Mouse (Mus musculus) lung, embryonic 14.5 days (tissue): ENCODE data around the gene Coil. TPM values are rescaled to one million over a fixed set of nuclear protein-coding genes. Genes with fewer than 3 reads are reported as not detected.

Source experiments
- ATAC-seq: fragments of 200-750 bp; cut with Nextera tagmentation; 2 replicates; pipeline ENCODE4 v1.8.0; 2017; ENCODE audit warnings: mild to moderate bottlenecking, moderate TSS enrichment, moderate library complexity; ENCODE audit not compliant: insufficient read depth
- DNase-seq: peaks from one replicate; pipeline ENCODE4 v3.0.0-alpha.2; 2015
- H3K27ac ChIP-seq: fragments of 300-500 bp; sonication (generic); 2 replicates; pipeline ENCODE4 v1.5.1; 2014; ENCODE audit warnings: low read depth, mild to moderate bottlenecking, moderate library complexity
- H3K27me3 ChIP-seq: fragments of 300-500 bp; sonication (generic); 2 replicates; pipeline ENCODE4 v1.6.1; 2014; ENCODE audit warnings: low read length, control low read depth; ENCODE audit not compliant: insufficient read depth
- H3K36me3 ChIP-seq: fragments of 300-500 bp; sonication (generic); 2 replicates; pipeline ENCODE4 v1.6.1; 2014; ENCODE audit warnings: control low read depth; ENCODE audit not compliant: insufficient read depth
- H3K4me1 ChIP-seq: fragments of 300-500 bp; sonication (generic); 2 replicates; pipeline ENCODE4 v1.6.1; 2014; ENCODE audit warnings: antibody characterized with exemption, control low read depth; ENCODE audit not compliant: insufficient read depth
- H3K4me2 ChIP-seq: fragments of 300-500 bp; sonication (generic); 2 replicates; pipeline ENCODE4 v1.6.1; 2014; ENCODE audit warnings: mild to moderate bottlenecking
- H3K4me3 ChIP-seq: fragments of 300-500 bp; sonication (generic); 2 replicates; pipeline ENCODE4 v1.5.1; 2014; ENCODE audit warnings: low read depth, low read length
- H3K9ac ChIP-seq: fragments of 300-500 bp; sonication (generic); 2 replicates; pipeline ENCODE4 v1.6.1; 2014
- H3K9me3 ChIP-seq: fragments of 300-500 bp; sonication (generic); 2 replicates; pipeline ENCODE4 v1.6.1; 2016; ENCODE audit warnings: low read depth, low read length, control low read depth
- CTCF ChIP-seq: IDR thresholded peaks from 2 replicates; pipeline ENCODE4 v1.5.1; 2016; ENCODE audit warnings: antibody characterized with exemption, low read depth
- WGBS: fragments of 180-500 bp; shearing (Covaris S2); extraction: QIAGEN DNeasy Blood & Tissue Kit; methylation state at CpG from one replicate; pipeline ENCODE4 v1.1.7; 2014; 5-methylcytosine and 5-hydroxymethylcytosine counted together
- polyA plus RNA-seq: library from polyadenylated mRNA; unstranded; fragments of >200 nt; fragmentation: Nextera tagmentation; extraction: Ambion mirVana; gene quantifications from 2 replicates; pipeline ENCODE4 v1.2.1, GENCODE M21; 2014

The Coil gene
- polyA plus RNA-seq, 1 experiment from 2014 or later = 12.2 TPM

DNA sequence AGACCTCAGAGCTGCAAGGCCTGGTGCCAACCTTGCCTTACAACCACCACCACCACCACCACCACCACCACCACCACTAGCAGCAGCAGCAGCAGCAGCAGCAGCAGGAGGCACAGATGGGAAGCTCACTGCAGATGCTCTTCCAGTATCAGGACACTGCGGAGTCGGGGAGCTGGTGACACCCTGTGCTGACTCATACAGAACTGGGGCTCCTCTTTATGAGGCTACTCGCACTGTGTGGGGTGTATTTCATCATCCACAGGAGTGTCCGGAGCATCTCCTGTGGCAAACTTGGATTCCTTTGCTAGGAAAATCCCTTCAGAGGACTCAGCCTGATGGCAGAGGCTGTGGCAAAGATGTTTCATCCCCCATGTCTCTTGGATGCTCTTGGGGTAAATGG is 30.4 kb upstream of the Coil start:
- no peaks in the 10 kb centered on the region for H3K4me1 ChIP-seq
- H3K9ac ChIP-seq = no peak overlapping the region
- no peaks in the 10 kb centered on the region for H3K27me3 ChIP-seq
- DNase-seq = no peak
- TF ChIP-seq CTCF = no peak
- peaks cover 48% of the 10 kb centered on the region for H3K36me3 ChIP-seq
- ATAC-seq = no peak
- H3K4me3 ChIP-seq = no peak overlapping the region
- no peak overlapping the region for H3K27ac ChIP-seq
- WGBS = 99% methylated on average over 4 of the region's 4 CpGs
- H3K9me3 ChIP-seq = no peaks in the 10 kb centered on the region
- no peak overlapping the region for H3K4me2 ChIP-seq

DNA sequence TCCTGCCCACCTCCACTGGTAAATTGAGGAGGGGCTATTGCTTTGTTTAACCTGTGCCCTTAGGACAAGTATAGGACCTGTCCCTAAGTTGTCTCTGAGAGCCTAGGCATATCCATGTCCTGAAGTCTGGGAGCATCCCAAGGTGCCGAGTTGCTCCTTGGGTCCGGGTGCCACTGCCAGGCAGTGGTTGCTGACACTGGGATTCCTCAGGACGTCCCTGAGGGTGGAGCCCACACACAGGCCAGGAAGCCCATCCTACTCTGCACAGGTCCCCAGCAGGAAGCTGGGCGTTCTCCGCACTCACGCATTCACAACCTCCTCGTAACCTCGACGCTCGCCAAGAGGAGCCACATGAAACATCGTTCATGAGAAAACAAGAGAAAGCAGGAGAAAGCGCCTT is 28.6 kb upstream of the Coil start:
- H3K4me2 ChIP-seq = no peak overlapping the region
- H3K4me3 ChIP-seq = no peak overlapping the region
- H3K36me3 ChIP-seq = peaks cover 46% of the 10 kb centered on the region
- no peak for ATAC-seq
- H3K9me3 ChIP-seq = no peaks in the 10 kb centered on the region
- H3K27me3 ChIP-seq = no peaks in the 10 kb centered on the region
- TF ChIP-seq CTCF = no peak
- no peak overlapping the region for H3K9ac ChIP-seq
- DNase-seq = no peak
- no peak overlapping the region for H3K27ac ChIP-seq
- H3K4me1 ChIP-seq = no peaks in the 10 kb centered on the region
- WGBS = 74% methylated on average over 12 of the region's 12 CpGs

DNA sequence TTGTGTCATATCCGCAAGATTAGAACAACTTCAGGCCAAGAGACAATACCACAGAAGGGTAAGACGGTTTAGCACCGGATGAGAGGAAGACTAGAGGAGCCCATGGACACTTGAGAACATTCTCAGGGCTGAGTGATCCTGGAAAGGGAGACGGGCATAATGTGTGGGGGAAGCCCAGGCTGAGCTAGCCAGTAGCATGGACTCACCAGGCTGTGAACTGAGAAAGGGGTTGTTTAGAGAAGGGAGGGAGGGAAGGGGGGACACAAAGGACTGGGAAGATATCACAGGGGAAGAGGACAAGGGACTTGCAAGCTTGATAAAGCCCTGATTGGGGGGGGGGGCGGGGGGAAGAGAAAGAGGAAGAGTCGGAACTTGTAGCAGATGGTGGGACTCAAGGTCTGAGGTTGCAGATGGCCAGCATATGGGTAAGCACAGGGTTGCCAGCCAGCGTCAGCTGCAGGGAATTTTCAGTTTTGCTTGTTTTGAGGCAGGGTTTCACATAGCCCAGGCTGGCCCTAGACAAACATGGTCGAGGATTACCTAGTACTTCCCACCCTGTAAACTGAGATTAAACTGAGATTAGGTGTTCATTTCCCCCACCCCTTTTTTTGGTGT is 24.0 kb upstream of the Coil start:
- H3K9me3 ChIP-seq = no peaks in the 10 kb centered on the region
- no peak for ATAC-seq
- peaks cover 50% of the 10 kb centered on the region for H3K36me3 ChIP-seq
- no peaks in the 10 kb centered on the region for H3K27me3 ChIP-seq
- TF ChIP-seq CTCF = no peak
- H3K4me3 ChIP-seq = no peak overlapping the region
- no peak overlapping the region for H3K27ac ChIP-seq
- WGBS = 78% methylated on average over 7 of the region's 8 CpGs
- no peak for DNase-seq
- H3K9ac ChIP-seq = no peak overlapping the region
- no peak overlapping the region for H3K4me2 ChIP-seq
- no peaks in the 10 kb centered on the region for H3K4me1 ChIP-seq

DNA sequence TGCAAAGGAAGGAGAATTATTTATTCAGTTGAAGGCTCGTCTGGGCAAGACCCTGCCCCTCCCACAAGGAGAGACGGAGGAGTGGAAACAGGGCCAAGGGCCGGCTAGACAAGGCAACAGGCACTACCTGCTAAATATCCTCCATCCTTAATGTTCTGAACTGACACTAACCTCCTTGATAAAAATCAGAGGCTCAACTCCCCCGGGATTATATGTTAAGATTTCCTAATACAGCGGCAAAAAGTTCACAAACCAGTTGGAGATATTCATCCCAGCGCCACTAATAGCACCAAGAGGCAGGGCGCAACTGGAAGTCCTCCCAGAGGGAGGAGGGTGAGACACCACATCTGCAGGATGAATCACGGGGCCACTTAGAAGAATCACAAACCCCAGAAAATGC is 21.2 kb upstream of the Coil start:
- H3K36me3 ChIP-seq = peaks cover 42% of the 10 kb centered on the region

DNA sequence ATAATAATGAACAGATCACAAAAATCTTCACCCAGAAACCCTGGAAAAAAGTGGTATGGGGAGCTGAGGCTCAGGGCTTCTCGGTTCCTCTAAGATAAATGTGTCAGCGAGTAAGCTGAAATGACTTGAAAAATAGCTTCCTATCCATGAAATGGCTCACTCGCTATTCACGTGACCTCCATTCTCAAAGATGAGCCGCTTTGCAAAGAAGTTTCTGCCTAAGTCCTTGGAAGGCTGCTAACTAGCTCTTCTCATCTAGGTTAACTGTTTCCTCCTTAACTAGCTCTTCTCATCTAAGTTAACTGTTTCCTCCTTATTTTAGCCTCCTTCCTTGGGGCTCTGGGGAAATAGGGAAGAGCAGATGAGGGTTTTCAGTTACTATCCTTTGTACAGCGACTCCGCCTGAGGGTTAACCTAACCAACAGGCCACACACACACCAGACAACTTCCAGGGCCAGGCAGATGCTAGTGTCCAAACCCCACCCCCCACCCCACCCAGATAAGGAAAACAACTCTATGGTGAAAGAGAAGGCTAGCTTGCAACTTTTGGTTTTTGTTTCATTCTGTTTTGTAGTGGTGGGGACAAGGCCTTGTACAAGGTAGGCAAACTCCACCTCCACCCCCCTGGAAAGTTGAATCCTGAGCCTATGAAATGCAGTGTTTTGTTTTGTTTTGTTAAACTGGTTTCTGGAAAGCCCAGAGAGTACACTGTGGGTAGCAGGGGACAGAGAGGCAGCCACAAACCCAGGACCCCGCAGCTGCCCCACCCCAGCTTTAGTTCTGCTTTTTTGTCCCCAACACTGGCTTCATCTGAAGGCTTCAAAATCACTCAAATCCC is 20.0 kb upstream of the Coil start:
- H3K4me1 ChIP-seq = 0 out of 2 replicates have a peak, but pooled peaks cover 7% of the 10 kb centered on the region
- no peak for ATAC-seq
- TF ChIP-seq CTCF = no peak
- DNase-seq = no peak
- H3K27me3 ChIP-seq = no peaks in the 10 kb centered on the region
- H3K4me2 ChIP-seq = no peak overlapping the region
- H3K36me3 ChIP-seq = peaks cover 34% of the 10 kb centered on the region
- no peaks in the 10 kb centered on the region for H3K9me3 ChIP-seq
- 73% methylated on average over 8 of the region's 8 CpGs for WGBS
- no peak overlapping the region for H3K27ac ChIP-seq
- no peak overlapping the region for H3K4me3 ChIP-seq
- no peak overlapping the region for H3K9ac ChIP-seq

More for the DNA sequence above, 21.2 kb upstream of the Coil start:
- 66% methylated on average over 8 of the region's 8 CpGs for WGBS
- H3K4me3 ChIP-seq = no peak overlapping the region
- H3K4me2 ChIP-seq = no peak overlapping the region
- H3K9ac ChIP-seq = no peak overlapping the region
- no peaks in the 10 kb centered on the region for H3K9me3 ChIP-seq
- no peak for TF ChIP-seq CTCF
- DNase-seq (no peak), ATAC-seq (no peak)
- no peak overlapping the region for H3K27ac ChIP-seq
- H3K4me1 ChIP-seq = no peaks in the 10 kb centered on the region
- H3K27me3 ChIP-seq = no peaks in the 10 kb centered on the region

DNA sequence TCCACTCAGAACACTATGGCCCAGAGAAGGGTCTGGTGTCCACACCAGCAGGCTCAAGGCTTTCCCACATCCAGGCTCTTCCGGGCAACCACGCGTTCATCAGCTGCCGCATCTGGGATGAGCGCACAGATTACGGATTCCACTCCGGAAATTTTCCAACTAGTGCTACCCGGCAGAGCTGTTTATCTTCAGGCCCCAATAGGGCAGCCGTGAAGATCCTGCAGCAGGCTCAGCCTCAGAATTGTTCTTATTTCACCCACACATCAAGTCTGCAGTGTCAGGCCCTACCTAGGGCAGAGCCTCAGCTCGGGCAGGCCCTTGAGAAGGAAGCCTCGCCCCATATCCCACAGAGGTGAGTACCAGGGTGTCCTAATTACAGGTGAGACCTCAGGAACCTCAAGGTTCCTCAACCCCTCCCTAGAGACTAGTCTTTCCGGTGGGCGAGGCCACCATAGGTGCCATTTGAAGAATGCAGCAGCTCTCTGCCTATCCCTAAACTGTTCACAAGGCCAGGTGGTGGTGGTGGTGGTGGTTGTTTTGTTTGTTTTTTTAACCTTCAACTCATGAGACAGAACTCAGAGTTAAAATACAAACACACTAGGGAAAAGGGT is 19.3 kb upstream of the Coil start:
- WGBS = 71% methylated on average over 13 of the region's 13 CpGs
- no peak for TF ChIP-seq CTCF
- H3K27me3 ChIP-seq = no peaks in the 10 kb centered on the region
- DNase-seq (no peak), ATAC-seq (no peak)
- H3K4me2 ChIP-seq = no peak overlapping the region
- H3K4me3 ChIP-seq = no peak overlapping the region
- 0 out of 2 replicates have a peak, but pooled peaks cover 7% of the 10 kb centered on the region for H3K4me1 ChIP-seq
- no peak overlapping the region for H3K9ac ChIP-seq
- H3K9me3 ChIP-seq = no peaks in the 10 kb centered on the region
- H3K36me3 ChIP-seq = peaks cover 27% of the 10 kb centered on the region
- no peak overlapping the region for H3K27ac ChIP-seq

DNA sequence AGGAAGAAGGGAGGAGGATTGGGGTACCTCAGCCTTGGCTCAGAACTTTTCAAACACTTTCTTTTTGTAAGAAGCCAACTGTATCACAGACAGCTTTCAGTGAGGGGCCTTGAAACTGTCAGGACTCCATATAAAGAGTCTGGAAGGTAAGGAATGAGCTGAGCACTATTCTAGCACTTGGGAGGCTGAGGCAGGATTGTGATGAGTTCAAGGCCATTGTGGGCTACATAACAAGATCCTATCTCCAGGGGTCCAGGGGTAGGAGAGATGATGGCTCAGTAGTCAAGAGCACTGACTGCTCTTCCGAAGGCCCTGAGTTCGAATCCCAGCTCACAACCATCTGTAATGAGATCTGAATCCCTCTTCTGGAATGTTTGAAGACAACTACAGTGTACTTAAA is 18.5 kb upstream of the Coil start:
- Histone ChIP-seq H3K9me3 (no peaks in the 10 kb centered on the region), H3K9ac (no peak overlapping the region), H3K36me3 (peaks cover 25% of the 10 kb centered on the region), H3K27me3 (no peaks in the 10 kb centered on the region), H3K4me1 (0 out of 2 replicates have a peak, but pooled peaks cover 7% of the 10 kb centered on the region), H3K27ac (no peak overlapping the region), H3K4me3 (no peak overlapping the region), H3K4me2 (no peak overlapping the region)
- 89% methylated on average over 2 of the region's 2 CpGs for WGBS
- TF ChIP-seq CTCF = no peak
- DNase-seq (no peak), ATAC-seq (no peak)
